Mouse (Mus musculus) colon, adult 2 months (tissue): ENCODE data around the gene Olfr644. TPM values are rescaled to one million over a fixed set of nuclear protein-coding genes. Genes with fewer than 3 reads are reported as not detected.

Source experiments
- polyA plus RNA-seq: library from polyadenylated mRNA; depleted of rRNA; stranded (reverse); fragments of >200 nt; gene quantifications from 2 replicates; pipeline ENCODE4 v1.2.3, GENCODE M21; 2012; rRNA removed

Gene Olfr644
- not detected in 2 replicates for polyA plus RNA-seq

GRCm38 (mm10) chr7:104071769-104072168 lies at the start of gene Olfr644:
Gene Olfr644 (minus strand): TSS chr7:104071869.

GRCm38 (mm10) chr7:104104757-104104972 lies 33.0 kb upstream of the Olfr644 start, which contains the start of gene Olfr646:
Gene Olfr646 (plus strand): TSS chr7:104104873.

GRCm38 (mm10) chr7:104085365-104085764 lies 13.7 kb upstream of the Olfr644 start, which contains the start of gene Olfr645:
Gene Olfr645 (minus strand): TSS chr7:104085465.

GRCm38 (mm10) chr7:104061345-104061744 lies 10.3 kb downstream of the Olfr644 start, which contains the start of gene 4930516K23Rik:
Gene 4930516K23Rik (minus strand): TSS chr7:104061445.

GRCm38 (mm10) chr7:104052566-104052965 lies 19.1 kb downstream of the Olfr644 start, which contains the start of gene Olfr642:
Gene Olfr642 (minus strand): TSS chr7:104052666.

GRCm38 (mm10) chr7:104035145-104035544 lies 36.5 kb downstream of the Olfr644 start, which contains the start of gene Olfr641:
Gene Olfr641 (plus strand): TSS chr7:104035445.

GRCm38 (mm10) chr7:104025473-104025872 lies 46.2 kb downstream of the Olfr644 start, which contains the start of gene Olfr640:
Gene Olfr640 (minus strand): TSS chr7:104025573.

GRCm38 (mm10) chr7:104017203-104017602 lies 54.5 kb downstream of the Olfr644 start, which contains the start of gene Olfr639:
Gene Olfr639 (minus strand): TSS chr7:104017303.

Other genes with a start within 250 kb of the Olfr644 start
- gene Hbb-bs, start 243.8 kb downstream of the Olfr644 start, polyA plus RNA-seq: 178 and 1,004 TPM in 2 replicates
- gene Hbb-bh2, start 231.3 kb downstream of the Olfr644 start, polyA plus RNA-seq: not detected in 2 replicates
- not detected in 2 replicates for gene Hbb-bh1, start 228.7 kb downstream of the Olfr644 start, polyA plus RNA-seq
- gene Hbb-y, start 218.7 kb downstream of the Olfr644 start, polyA plus RNA-seq: not detected in 2 replicates
- gene Olfr66, start 185.6 kb downstream of the Olfr644 start, polyA plus RNA-seq: not detected in 2 replicates
- gene Olfr64, start 177.4 kb downstream of the Olfr644 start, polyA plus RNA-seq: not detected in 2 replicates
- gene Olfr65, start 168.4 kb downstream of the Olfr644 start, polyA plus RNA-seq: not detected in 2 replicates
- gene Olfr631, start 143.0 kb downstream of the Olfr644 start, polyA plus RNA-seq: 0.12 TPM in 1 of 2 replicates, not detected in the other
- gene Olfr632, start 137.5 kb downstream of the Olfr644 start, polyA plus RNA-seq: not detected in 2 replicates
- gene Olfr633, start 127.4 kb downstream of the Olfr644 start, polyA plus RNA-seq: not detected in 2 replicates
- not detected in 2 replicates for gene Olfr635, start 100.7 kb downstream of the Olfr644 start, polyA plus RNA-seq
- not detected in 2 replicates for gene Olfr638, start 73.1 kb downstream of the Olfr644 start, polyA plus RNA-seq
- gene Olfr639, start 54.6 kb downstream of the Olfr644 start, polyA plus RNA-seq: not detected in 2 replicates
- gene Olfr640, start 46.3 kb downstream of the Olfr644 start, polyA plus RNA-seq: not detected in 2 replicates
- not detected in 2 replicates for gene Olfr641, start 36.4 kb downstream of the Olfr644 start, polyA plus RNA-seq
- gene Olfr642, start 19.2 kb downstream of the Olfr644 start, polyA plus RNA-seq: not detected in 2 replicates
- not detected in 2 replicates for gene 4930516K23Rik, start 10.4 kb downstream of the Olfr644 start, polyA plus RNA-seq
- gene Olfr645, start 13.6 kb upstream of the Olfr644 start, polyA plus RNA-seq: not detected in 2 replicates
- not detected in 2 replicates for gene Olfr646, start 33.0 kb upstream of the Olfr644 start, polyA plus RNA-seq
- gene Ubqln5, start 58.0 kb upstream of the Olfr644 start, polyA plus RNA-seq: not detected in 2 replicates
- not detected in 2 replicates for gene Olfr643, start 65.5 kb upstream of the Olfr644 start, polyA plus RNA-seq
- gene Ubqln3, start 71.4 kb upstream of the Olfr644 start, polyA plus RNA-seq: not detected in 2 replicates
- not detected in 2 replicates for gene Ubqlnl, start 78.7 kb upstream of the Olfr644 start, polyA plus RNA-seq
- gene Olfm5, start 93.0 kb upstream of the Olfr644 start, polyA plus RNA-seq: not detected in 2 replicates
- gene Olfr648, start 111.5 kb upstream of the Olfr644 start, polyA plus RNA-seq: not detected in 2 replicates
- gene Olfr649, start 124.1 kb upstream of the Olfr644 start, polyA plus RNA-seq: not detected in 2 replicates
- gene Trim6, start 146.9 kb upstream of the Olfr644 start, polyA plus RNA-seq: 4.6 and 4.8 TPM in 2 replicates
- gene Trim34a, start 172.6 kb upstream of the Olfr644 start, polyA plus RNA-seq: 2.0 and 2.5 TPM in 2 replicates
- gene Trim5, start 216.2 kb upstream of the Olfr644 start, polyA plus RNA-seq: 0.21 TPM in 2 replicates
- gene Trim12a, start 243.6 kb upstream of the Olfr644 start, polyA plus RNA-seq: 2.3 TPM in 2 replicates